Mouse (Mus musculus) stomach, embryonic 16.5 days (tissue): ENCODE data around the gene Bcl7a. TPM values are rescaled to one million over a fixed set of nuclear protein-coding genes. Genes with fewer than 3 reads are reported as not detected.

Source experiments
- ATAC-seq: fragments of 200-750 bp; cut with Nextera tagmentation; 2 replicates; pipeline ENCODE4 v1.8.0; 2017; ENCODE audit warnings: moderate number of reproducible peaks, moderate TSS enrichment; ENCODE audit not compliant: insufficient read depth, low FRiP score
- H3K27ac ChIP-seq: fragments of 300-500 bp; sonication (generic); 2 replicates; pipeline ENCODE4 v1.5.1; 2014; ENCODE audit warnings: low read length
- H3K27me3 ChIP-seq: fragments of 300-500 bp; sonication (generic); 2 replicates; pipeline ENCODE4 v1.6.1; 2014; ENCODE audit warnings: low read length, control low read depth, mixed read lengths; ENCODE audit not compliant: control insufficient read depth, insufficient read depth
- H3K36me3 ChIP-seq: fragments of 300-500 bp; sonication (generic); 2 replicates; pipeline ENCODE4 v1.6.1; 2014; ENCODE audit warnings: low read length; ENCODE audit not compliant: control insufficient read depth, insufficient read depth
- H3K4me1 ChIP-seq: fragments of 300-500 bp; sonication (generic); 2 replicates; pipeline ENCODE4 v1.6.1; 2014; ENCODE audit warnings: low read length, control low read depth, mixed read lengths; ENCODE audit not compliant: control insufficient read depth, insufficient read depth
- H3K4me2 ChIP-seq: fragments of 300-500 bp; sonication (generic); 2 replicates; pipeline ENCODE4 v1.6.1; 2014; ENCODE audit warnings: low read depth, low read length, mixed read lengths
- H3K4me3 ChIP-seq: fragments of 300-500 bp; sonication (generic); replicated peaks from 2 replicates; pipeline ENCODE4 v1.5.1; 2014; ENCODE audit warnings: mild to moderate bottlenecking, low read length
- H3K9ac ChIP-seq: fragments of 300-500 bp; sonication (generic); 2 replicates; pipeline ENCODE4 v1.6.1; 2014; ENCODE audit warnings: low read length
- H3K9me3 ChIP-seq: fragments of 300-500 bp; sonication (generic); replicated peaks from 2 replicates; pipeline ENCODE4 v1.6.1; 2016; ENCODE audit warnings: low read length, control low read depth; ENCODE audit not compliant: control insufficient read depth
- WGBS: fragments of 180-500 bp; shearing (Covaris S2); extraction: QIAGEN DNeasy Blood & Tissue Kit; methylation state at CpG from one replicate; pipeline ENCODE4 v1.1.7; 2014; 5-methylcytosine and 5-hydroxymethylcytosine counted together
- polyA plus RNA-seq: library from polyadenylated mRNA; unstranded; fragments of >200 nt; fragmentation: Nextera tagmentation; extraction: Ambion mirVana; gene quantifications from 2 replicates; pipeline ENCODE4 v1.2.1, GENCODE M21; 2015

Bcl7a gene
- polyA plus RNA-seq, 1 experiment from 2014 or later: 20.4 TPM

DNA sequence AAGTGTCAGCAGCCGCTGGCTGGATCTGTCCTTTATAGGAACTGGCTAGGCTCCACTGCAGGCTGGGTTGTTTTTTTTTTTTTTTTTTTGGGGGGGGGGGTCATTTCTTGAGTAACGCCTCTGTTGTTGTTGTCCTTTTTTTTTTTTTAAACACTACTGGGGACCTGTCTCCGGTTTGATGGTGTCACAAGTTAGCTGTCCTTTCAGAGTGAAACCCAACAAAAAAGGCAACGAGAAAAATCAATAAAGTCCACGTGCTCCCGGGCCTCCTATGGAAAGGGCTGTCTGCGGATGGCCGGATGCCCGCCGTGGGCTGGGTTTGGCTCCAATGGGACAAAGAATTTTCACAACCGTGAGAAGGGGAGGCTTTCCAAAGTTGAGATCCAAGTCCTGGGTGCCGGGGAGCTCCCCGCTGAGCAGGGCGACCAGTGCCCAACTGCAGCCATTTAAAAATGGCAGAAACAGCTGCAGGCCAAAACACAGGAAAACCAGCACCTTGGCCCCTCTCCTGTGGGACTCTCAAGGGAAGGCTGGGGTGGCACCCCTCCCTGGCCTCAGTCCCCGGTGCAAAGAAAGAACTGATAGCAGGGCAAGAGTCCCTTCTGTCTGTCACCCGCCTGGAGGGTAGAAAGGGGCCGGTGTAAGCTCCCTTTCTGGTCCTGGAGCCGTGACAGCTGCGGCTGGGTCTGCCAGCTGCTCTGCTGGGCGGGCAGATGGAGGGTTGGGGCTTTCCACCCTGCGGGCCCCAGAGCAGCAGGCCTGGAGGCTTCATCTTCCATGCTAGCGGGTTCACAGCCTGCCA is 2.4 kb downstream of the Bcl7a start:
- Histone ChIP-seq H3K27ac (peak overlapping the region; percentile 98), H3K27me3 (no peaks in the 10 kb centered on the region), H3K9ac (peak overlapping the region; percentile 95), H3K4me1 (peaks cover 22% of the 10 kb centered on the region), H3K36me3 (no peaks in the 10 kb centered on the region), H3K4me3 (peak overlapping the region; percentile 82), H3K4me2 (peak overlapping the region; percentile 92), H3K9me3 (no peaks in the 10 kb centered on the region)
- 2% methylated on average over 22 of the region's 22 CpGs for WGBS
- peak; percentile 44; the same call in 1 of the 2 replicates for ATAC-seq

DNA sequence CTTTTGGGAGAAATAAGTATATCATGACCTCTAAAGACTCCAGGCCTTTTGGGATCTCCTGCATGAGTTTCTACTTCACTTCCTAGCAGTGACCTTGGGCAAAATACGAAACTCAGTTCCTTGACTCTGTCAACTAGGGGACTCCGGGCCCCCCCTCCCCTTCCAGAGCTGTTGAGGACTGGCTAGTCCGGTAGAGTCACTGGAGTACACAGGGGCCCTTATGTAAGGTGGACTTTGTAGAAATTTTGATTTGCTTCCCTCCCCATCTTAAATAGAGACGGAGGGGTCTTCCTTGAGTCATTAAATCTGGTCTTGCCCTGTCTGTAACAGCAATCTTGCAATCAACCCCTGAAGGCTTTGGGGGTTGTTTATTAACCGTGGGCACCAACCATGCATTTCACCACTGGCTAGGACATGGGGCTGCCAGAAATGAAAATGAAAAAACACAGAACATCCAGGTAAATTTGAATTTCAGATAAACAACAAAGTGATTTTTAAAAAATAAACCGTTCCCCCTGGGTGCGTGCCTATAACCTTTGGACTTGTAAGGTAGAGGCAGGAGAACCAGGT is 3.2 kb downstream of the Bcl7a start:
- peak overlapping the region; percentile 92 for H3K4me2 ChIP-seq
- H3K9ac ChIP-seq: peak overlapping the region; percentile 95
- H3K27me3 ChIP-seq: no peaks in the 10 kb centered on the region
- H3K4me1 ChIP-seq: peaks cover 22% of the 10 kb centered on the region
- 57% methylated on average over 7 of the region's 7 CpGs for WGBS
- no peak for ATAC-seq
- H3K36me3 ChIP-seq: no peaks in the 10 kb centered on the region
- H3K4me3 ChIP-seq: peak overlapping the region; percentile 82
- H3K27ac ChIP-seq: peak overlapping the region; percentile 98
- H3K9me3 ChIP-seq: no peaks in the 10 kb centered on the region

DNA sequence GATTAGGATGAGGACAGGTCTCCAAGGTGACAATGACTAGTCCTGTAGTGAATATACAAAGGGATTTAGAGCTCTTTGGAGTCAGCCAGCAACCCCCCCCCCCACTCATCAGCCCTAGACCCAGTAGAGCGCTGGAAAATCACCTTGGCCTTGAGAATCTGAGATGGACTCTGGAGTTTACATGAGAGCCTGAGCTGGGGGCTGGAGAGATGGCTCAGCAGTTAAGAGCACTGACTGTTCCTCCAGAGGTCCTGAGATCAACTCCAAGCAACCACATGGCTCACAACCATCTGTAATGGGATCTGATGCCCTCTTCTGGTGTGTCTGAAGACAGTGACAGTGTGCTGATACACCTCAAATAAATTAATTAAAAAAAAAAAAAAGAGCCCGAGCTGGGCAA is 4.4 kb downstream of the Bcl7a start:
- Histone ChIP-seq H3K36me3 (no peaks in the 10 kb centered on the region), H3K4me2 (no peak overlapping the region), H3K9me3 (no peaks in the 10 kb centered on the region), H3K27ac (no peak overlapping the region), H3K27me3 (no peaks in the 10 kb centered on the region), H3K9ac (no peak overlapping the region), H3K4me1 (peaks cover 22% of the 10 kb centered on the region), H3K4me3 (no peak overlapping the region)
- 74% methylated on average over 2 of the region's 2 CpGs for WGBS
- no peak for ATAC-seq

DNA sequence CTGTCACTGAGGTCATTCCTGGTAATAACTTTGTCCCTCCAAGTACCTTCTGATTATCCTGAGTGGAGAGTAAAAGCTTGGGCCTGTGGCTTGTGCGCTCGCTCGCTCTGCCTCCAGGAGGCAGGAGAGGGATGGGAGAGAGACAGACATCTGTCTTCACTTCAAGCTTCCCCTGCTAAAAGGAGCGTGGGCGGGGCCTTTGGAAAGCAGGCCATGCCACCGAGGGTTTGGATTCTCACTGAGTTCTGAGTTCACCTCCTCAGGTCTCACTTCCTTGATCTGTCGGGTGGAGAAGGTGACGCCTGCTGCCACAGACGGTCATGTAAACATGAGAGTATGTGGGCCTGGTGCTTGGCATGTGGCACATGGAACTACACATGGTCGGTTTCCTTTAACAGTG is 6.8 kb downstream of the Bcl7a start:
- WGBS: 64% methylated on average over 10 of the region's 10 CpGs
- peaks cover 18% of the 10 kb centered on the region for H3K4me1 ChIP-seq
- H3K4me2 ChIP-seq: no peak overlapping the region
- no peak overlapping the region for H3K27ac ChIP-seq
- H3K9me3 ChIP-seq: no peaks in the 10 kb centered on the region
- no peaks in the 10 kb centered on the region for H3K27me3 ChIP-seq
- no peak overlapping the region for H3K4me3 ChIP-seq
- no peak for ATAC-seq
- H3K9ac ChIP-seq: no peak overlapping the region
- no peaks in the 10 kb centered on the region for H3K36me3 ChIP-seq

DNA sequence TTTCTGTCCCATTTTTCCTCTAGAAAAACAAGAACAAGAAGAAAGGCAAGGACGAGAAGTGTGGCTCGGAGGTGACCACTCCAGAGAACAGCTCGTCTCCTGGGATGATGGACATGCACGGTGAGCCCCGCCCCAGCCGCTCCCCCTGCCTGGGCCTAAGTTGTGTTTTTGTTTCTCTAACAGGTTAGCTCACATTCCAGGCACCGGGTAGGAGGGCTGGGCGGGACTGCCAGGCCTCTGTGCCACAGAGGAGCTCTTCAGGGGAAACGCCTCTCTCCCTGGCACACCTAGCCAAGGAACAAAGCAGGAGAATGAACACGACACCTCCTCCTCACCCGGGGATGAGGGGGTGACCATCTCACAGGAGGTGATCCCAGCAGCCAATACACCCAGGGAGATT is 12.3 kb downstream of the Bcl7a start:
- Histone ChIP-seq H3K9me3 (no peaks in the 10 kb centered on the region), H3K9ac (peak overlapping the region; percentile 25; the same call in 1 of the 2 replicates), H3K27me3 (no peaks in the 10 kb centered on the region), H3K36me3 (peaks cover 5% of the 10 kb centered on the region; the same call in 1 of the 2 replicates), H3K27ac (peak overlapping the region; percentile 86), H3K4me3 (no peak overlapping the region), H3K4me1 (no peaks in the 10 kb centered on the region), H3K4me2 (0 out of 2 replicates have a peak overlapping the region, but pooled peaks have one; percentile 21)
- WGBS: 57% methylated on average over 11 of the region's 11 CpGs
- peak; percentile 91; the same call in 1 of the 2 replicates for ATAC-seq

DNA sequence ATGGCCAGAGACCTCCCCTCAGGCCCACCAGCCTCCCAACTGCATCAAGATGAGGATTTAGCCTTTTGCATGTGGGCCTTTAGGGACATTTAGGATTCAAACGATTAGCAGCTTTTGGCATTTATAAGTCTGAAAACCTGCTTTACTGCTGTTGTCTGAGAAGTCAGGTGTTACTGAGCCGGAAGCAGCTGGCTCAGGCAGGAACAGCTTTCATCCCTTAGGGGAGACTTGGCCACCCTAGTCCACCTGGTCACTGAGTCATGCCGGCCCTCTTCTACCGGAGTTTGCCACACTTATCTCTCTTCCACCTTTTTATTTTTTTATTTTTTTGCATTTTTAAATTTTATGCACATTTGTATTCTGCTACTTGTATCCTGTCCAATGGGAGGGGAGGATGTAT is 13.6 kb downstream of the Bcl7a start:
- Histone ChIP-seq H3K27ac (no peak overlapping the region), H3K9me3 (no peaks in the 10 kb centered on the region), H3K36me3 (peaks cover 11% of the 10 kb centered on the region; the same call in 1 of the 2 replicates), H3K4me1 (no peaks in the 10 kb centered on the region), H3K4me2 (no peak overlapping the region), H3K9ac (no peak overlapping the region), H3K27me3 (no peaks in the 10 kb centered on the region), H3K4me3 (no peak overlapping the region)
- 90% methylated on average over 4 of the region's 4 CpGs for WGBS
- ATAC-seq: no peak

DNA sequence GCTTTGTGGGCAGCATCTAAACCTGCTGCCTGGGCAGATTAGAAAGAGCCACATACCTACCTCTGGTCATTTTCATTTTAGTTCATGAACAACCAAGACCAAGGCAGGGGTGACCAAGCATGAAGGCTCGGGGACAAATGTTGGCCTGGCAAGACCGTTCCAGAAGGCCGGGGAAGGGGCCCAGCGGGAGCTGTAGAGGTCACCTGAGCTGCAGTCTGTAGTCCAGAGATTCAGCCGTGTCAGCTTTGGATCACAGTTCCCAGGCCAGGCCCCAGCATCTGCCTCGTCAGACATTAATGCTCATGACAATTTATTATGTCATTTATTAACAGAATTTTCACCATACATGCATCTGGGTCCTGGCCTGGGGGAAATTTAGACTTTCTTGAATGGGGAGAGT is 15.8 kb downstream of the Bcl7a start:
- H3K9me3 ChIP-seq: no peaks in the 10 kb centered on the region
- no peak overlapping the region for H3K9ac ChIP-seq
- H3K4me2 ChIP-seq: no peak overlapping the region
- no peaks in the 10 kb centered on the region for H3K27me3 ChIP-seq
- H3K4me1 ChIP-seq: no peaks in the 10 kb centered on the region
- no peak for ATAC-seq
- H3K4me3 ChIP-seq: no peak overlapping the region
- H3K27ac ChIP-seq: no peak overlapping the region
- H3K36me3 ChIP-seq: peaks cover 11% of the 10 kb centered on the region; the same call in 1 of the 2 replicates
- WGBS: 87% methylated on average over 6 of the region's 6 CpGs

DNA sequence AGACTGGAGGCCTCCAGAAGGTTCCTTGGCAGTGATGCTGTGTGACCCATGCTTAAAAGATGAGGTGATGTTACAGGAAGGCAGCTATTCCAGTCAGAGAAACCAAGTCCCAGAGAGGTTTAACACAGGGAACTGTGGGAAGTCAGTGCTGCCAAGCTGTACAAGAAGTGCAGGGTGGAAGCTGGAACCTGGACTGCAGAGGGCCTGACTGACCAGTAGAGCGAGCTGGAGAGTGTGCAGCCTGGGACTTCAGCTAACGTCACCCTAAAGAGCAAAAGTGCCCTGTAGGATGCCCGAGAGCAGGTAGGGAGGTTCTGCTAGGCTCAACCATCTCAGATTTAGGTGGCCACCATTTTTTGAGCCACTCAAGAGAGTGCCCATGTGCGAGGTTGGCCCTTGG is 19.3 kb downstream of the Bcl7a start:
- no peaks in the 10 kb centered on the region for H3K27me3 ChIP-seq
- 91% methylated on average over 4 of the region's 4 CpGs for WGBS
- no peak overlapping the region for H3K27ac ChIP-seq
- H3K9ac ChIP-seq: no peak overlapping the region
- ATAC-seq: no peak
- 0 out of 2 replicates have a peak, but pooled peaks cover 2% of the 10 kb centered on the region for H3K4me1 ChIP-seq
- H3K4me2 ChIP-seq: no peak overlapping the region
- no peak overlapping the region for H3K4me3 ChIP-seq
- H3K9me3 ChIP-seq: no peaks in the 10 kb centered on the region
- peaks cover 8% of the 10 kb centered on the region; the same call in 1 of the 2 replicates for H3K36me3 ChIP-seq

DNA sequence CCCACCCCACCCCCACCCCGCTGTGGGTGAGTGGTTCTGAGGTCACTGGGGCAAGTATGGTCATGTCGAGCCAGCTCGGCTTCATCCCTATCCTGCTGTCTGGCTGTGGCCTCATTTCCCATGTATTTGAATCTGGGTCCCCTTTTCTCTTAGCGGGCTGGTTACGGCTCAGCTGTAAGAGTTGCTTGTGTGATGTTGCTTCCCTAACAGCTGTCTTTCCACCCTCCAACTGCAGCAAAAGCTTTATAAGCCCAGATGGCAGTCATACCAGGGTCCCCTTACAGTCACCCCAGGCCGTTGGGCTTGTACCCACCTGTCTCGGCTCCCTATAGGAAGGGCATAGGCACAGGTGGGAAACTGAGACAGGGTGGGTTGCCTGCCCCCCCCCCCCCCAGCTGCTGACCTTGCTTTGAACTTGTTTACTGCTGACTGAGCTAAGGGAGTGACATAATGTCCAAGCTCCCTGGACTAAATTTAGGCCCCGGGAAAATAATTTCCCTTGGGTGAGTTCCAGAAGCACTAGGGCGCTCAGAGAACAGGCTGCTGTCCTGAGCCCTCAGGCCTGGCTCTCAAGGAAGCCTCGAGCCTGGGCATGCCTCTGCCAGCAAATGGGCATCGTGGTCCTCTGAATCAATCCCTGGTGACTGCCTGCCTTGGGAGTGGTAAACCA is 20.8 kb downstream of the Bcl7a start:
- Histone ChIP-seq H3K9me3 (no peaks in the 10 kb centered on the region), H3K9ac (no peak overlapping the region), H3K36me3 (peaks cover 7% of the 10 kb centered on the region; the same call in 1 of the 2 replicates), H3K27ac (peak overlapping the region; percentile 29), H3K4me3 (no peak overlapping the region), H3K4me1 (0 out of 2 replicates have a peak, but pooled peaks cover 2% of the 10 kb centered on the region), H3K4me2 (no peak overlapping the region), H3K27me3 (no peaks in the 10 kb centered on the region)
- WGBS: 70% methylated on average over 11 of the region's 11 CpGs
- ATAC-seq: no peak
